Mouse (Mus musculus) megakaryocyte, embryonic 14.5 days (primary cell): ENCODE results near the gene Pibf1.

Source experiments
- FLI1 ChIP-seq: IDR thresholded peaks from 2 replicates; pipeline ENCODE4 v1.6.1; 2012; ENCODE audit warnings: low read length, inconsistent platforms, mixed read lengths
- GATA1 ChIP-seq: IDR thresholded peaks from 3 replicates; pipeline ENCODE4 v1.6.1; 2012; ENCODE audit warnings: mixed read lengths, low read length, inconsistent platforms, borderline replicate concordance

DNA sequence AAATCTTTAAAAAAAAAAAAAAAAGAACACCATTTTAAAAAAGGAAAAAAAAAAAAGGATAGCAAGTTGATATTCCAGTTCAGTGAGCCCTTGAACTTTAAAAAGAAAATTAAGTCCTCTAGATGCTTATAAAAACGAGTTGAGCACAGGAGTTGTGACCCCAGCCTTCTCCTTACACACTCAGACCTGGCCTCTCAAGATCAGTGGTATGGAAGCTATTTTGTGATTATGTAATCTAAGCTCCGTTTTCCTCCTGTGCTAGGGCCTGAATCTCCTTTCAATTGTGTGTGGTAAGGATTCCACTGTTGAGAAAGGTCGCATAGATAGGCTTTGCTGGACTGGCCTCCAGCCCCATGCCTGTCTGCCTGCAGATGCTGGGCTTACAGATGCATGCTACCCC is 145.3 kb downstream of the Pibf1 start:
- no peak for TF ChIP-seq GATA1
- no peak for TF ChIP-seq FLI1
